Mouse (Mus musculus) embryonic fibroblast, embryonic 13.5 days (primary cell): ENCODE measurements around the gene Lta. TPM values are rescaled to one million over a fixed set of nuclear protein-coding genes. Genes with fewer than 3 reads are reported as not detected.

Experiments
- H3K27ac ChIP-seq: 2 replicates; pipeline ENCODE4 v1.5.1; 2012; ENCODE audit warnings: low read length, control low read depth, inconsistent platforms; ENCODE audit not compliant: insufficient read depth
- H3K4me1 ChIP-seq: 2 replicates; pipeline ENCODE4 v1.6.1; 2011; ENCODE audit warnings: low read length; ENCODE audit not compliant: control insufficient read depth, insufficient read depth
- H3K4me3 ChIP-seq: 2 replicates; pipeline ENCODE4 v1.5.1; 2011; ENCODE audit warnings: mild to moderate bottlenecking, control low read depth, low read length; ENCODE audit not compliant: insufficient read depth
- CTCF ChIP-seq: IDR thresholded peaks from 2 replicates; pipeline ENCODE4 v1.5.1; 2011; ENCODE audit warnings: mild to moderate bottlenecking, control low read depth, low read length, moderate library complexity, borderline replicate concordance; ENCODE audit not compliant: insufficient read depth
- POLR2A ChIP-seq: IDR thresholded peaks from 2 replicates; pipeline ENCODE4 v1.6.1; 2011; ENCODE audit warnings: low read depth, mild to moderate bottlenecking, control low read depth, low read length, moderate library complexity
- polyA plus RNA-seq: library from polyadenylated mRNA; stranded (reverse); fragments of >200 nt; gene quantifications from 2 replicates; pipeline ENCODE4 v1.2.4, GENCODE M21; 2011; ENCODE audit warnings: low read depth; ENCODE audit not compliant: missing spikeins, insufficient read length

Gene Lta
- polyA plus RNA-seq, 1 experiment, result not detected

DNA sequence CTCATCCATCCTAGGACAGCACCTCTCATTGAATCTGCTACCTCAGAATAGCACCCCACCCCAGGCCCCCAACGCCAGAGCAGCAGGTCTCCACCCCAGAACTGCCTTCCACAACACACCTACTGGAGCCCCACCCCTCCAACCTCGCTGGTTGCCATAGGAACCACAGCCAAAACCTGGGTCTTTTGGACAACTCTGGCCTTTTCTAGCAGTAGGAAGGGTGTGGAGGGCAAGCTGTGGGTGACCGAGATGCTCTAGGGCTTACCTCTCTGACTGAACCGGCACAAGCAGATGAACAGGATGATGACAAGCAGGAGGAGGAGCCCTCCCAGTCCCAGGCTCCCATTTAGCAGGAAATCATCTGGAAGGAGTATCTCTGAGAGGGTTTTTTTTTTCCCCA is 18.5 kb downstream of the Lta start:
- Histone ChIP-seq H3K4me3 (no peak overlapping the region), H3K27ac (no peak overlapping the region), H3K4me1 (no peaks in the 10 kb centered on the region)
- peak; percentile 27; the same call in 1 of the 2 replicates for TF ChIP-seq POLR2A
- TF ChIP-seq CTCF, result no peak

DNA sequence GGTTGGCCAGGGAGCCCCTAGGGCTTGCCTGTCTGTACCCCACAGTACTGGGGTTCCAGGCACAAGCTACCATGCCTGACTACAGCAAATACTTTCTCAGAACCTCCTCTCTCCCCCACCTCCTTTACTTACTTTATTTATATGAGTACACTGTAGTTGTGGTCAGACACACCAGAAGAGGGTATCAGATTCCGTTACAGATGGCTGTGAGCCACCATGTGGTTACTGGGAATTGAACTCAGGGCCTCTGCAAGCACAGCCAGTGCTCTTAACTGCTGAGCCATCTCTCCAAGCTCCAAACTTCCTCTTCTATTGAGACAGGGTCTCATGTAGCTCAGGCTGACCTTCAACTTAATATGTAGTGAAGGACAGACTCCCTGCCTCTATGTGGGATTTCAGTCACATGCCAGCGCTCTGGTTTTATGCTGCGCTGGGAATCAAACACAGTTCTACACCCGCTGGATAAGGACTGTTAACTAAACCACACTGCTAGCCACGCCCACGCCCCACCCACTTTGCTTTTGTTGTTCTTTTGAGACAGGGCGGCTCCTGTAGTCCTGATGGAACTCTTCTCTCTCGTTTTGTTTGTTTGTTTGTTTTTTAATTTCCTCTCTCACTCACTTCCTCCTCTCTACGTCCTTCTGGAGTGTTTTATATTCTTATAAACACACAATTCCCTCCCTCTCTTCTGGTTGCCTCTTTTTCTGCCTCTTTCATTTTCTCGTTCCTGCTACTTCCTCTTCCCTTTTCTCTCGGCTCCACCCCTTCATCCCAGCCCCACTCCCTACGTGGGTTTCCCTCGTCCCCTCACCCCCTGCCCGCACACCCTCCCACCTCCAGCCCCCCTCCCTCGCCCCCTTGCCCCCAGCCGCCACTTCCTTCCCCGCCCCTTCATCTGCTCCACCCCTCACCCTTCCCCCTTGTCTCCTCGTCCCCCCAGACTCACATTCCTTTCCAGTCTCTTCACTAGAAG is 19.2 kb downstream of the Lta start:
- peak overlapping the region; percentile 37 for H3K4me3 ChIP-seq
- TF ChIP-seq POLR2A (peak; percentile 30; the same call in 1 of the 2 replicates), CTCF (no peak)

GRCm38 (mm10) chr17:35180093-35180492 is 25.1 kb downstream of the Lta start:
- Histone ChIP-seq H3K4me3 (no peak overlapping the region), H3K4me1 (no peaks in the 10 kb centered on the region), H3K27ac (no peak overlapping the region)
- TF ChIP-seq CTCF (no peak), POLR2A (no peak)

More for the DNA sequence above, 19.2 kb downstream of the Lta start:
- no peak overlapping the region for H3K27ac ChIP-seq
- H3K4me1 ChIP-seq, result no peaks in the 10 kb centered on the region

DNA sequence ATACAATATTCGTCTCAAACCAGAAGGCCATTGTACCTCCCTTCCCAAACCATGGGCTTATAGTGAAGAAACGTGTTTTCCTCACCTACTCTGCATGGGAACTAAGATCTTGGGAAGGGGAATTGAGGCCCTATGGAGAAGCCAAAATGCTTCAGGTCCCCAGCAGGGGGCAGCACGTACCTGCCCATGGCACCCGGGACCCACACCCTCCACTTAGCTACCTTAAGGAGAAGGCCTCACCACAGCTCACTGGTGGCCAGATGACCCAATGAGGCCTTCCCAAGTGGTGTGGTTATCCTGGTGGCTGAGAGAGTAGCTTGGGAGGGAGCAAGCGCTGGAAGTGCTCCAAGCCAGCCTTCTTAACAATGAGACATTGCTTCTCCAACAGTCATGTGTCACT is 26.6 kb downstream of the Lta start:
- peaks cover 3% of the 10 kb centered on the region; the same call in 1 of the 2 replicates for H3K4me1 ChIP-seq
- H3K4me3 ChIP-seq, result no peak overlapping the region
- no peak overlapping the region for H3K27ac ChIP-seq
- TF ChIP-seq CTCF (peak; percentile 81), POLR2A (no peak)

GRCm38 (mm10) chr17:35175968-35176367 is 29.2 kb downstream of the Lta start, which contains the start of gene Aif1:
Aif1 (minus strand) TSS chr17:35176068.
- Histone ChIP-seq H3K4me3 (no peak within 1 kb of the TSS), H3K27ac (no peak within 1 kb of the TSS), H3K4me1 (peaks cover 3% of the 10 kb centered on the region; the same call in 1 of the 2 replicates)
- TF ChIP-seq CTCF (no peak), POLR2A (no peak)

GRCm38 (mm10) chr17:35175382-35175781 is 29.8 kb downstream of the Lta start:
- no peak for TF ChIP-seq POLR2A
- no peak for TF ChIP-seq CTCF
- peaks cover 3% of the 10 kb centered on the region; the same call in 1 of the 2 replicates for H3K4me1 ChIP-seq
- no peak overlapping the region for H3K4me3 ChIP-seq
- no peak overlapping the region for H3K27ac ChIP-seq

DNA sequence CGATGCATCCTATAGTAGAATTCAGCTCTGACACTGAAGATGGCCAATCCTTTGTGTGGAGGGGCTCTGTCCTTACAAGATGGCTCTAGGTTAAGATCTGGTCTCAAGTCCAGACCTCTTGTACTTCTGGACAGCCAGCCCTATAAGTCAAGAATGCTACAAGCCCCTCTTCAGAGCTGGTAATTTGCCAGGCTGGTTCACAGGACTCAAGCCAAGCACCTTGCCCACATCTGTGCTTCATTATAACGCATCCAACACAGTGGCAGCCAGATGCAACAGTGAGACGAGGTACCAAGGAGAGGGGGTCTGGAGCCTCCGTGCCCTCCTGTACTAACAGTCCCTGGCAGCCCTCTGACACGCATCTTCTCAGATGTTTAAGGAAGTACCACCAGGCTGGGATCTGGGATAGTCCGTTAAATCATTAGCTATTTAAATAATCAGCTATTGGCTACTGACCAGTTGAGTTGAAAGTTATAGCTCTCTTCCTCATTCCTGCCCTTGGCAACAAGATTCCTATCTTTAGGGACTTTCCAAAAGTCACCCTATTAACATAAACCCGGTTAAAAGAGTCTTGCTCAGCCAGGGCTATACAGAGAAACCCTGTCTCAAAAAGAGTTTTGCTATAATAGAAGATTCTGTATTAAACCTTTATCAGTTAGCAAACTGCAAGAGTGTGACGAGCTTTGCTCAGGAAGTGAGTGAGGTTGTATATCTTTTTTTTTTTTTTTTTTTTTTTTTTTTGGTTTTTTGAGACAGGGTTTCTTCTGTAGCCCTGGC is 30.8 kb downstream of the Lta start:
- H3K27ac ChIP-seq, result no peak overlapping the region
- H3K4me1 ChIP-seq, result peaks cover 3% of the 10 kb centered on the region; the same call in 1 of the 2 replicates
- H3K4me3 ChIP-seq, result no peak overlapping the region
- TF ChIP-seq POLR2A, result no peak
- no peak for TF ChIP-seq CTCF

DNA sequence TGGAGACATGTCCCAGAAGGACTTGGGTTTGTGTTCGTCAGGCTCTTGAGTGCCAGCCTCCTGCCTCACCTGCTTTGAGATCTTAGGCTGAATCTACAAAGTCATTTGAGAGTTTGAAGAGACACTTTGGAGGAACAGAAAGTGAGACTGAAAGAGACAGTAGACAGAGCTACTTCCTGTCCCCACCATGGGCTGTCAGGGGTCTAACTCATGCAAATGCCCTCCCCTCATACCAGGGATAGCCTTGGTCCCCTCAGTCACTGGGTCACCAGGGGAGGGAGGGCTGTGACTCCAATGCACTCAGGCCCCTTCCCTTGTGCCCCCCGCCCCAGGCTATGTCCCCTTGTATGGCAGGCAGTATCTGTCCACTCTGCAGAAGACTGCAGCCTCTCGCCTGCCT is 31.8 kb downstream of the Lta start:
- H3K4me1 ChIP-seq, result peaks cover 3% of the 10 kb centered on the region; the same call in 1 of the 2 replicates
- no peak overlapping the region for H3K4me3 ChIP-seq
- no peak overlapping the region for H3K27ac ChIP-seq
- TF ChIP-seq CTCF, result no peak
- TF ChIP-seq POLR2A, result no peak

DNA sequence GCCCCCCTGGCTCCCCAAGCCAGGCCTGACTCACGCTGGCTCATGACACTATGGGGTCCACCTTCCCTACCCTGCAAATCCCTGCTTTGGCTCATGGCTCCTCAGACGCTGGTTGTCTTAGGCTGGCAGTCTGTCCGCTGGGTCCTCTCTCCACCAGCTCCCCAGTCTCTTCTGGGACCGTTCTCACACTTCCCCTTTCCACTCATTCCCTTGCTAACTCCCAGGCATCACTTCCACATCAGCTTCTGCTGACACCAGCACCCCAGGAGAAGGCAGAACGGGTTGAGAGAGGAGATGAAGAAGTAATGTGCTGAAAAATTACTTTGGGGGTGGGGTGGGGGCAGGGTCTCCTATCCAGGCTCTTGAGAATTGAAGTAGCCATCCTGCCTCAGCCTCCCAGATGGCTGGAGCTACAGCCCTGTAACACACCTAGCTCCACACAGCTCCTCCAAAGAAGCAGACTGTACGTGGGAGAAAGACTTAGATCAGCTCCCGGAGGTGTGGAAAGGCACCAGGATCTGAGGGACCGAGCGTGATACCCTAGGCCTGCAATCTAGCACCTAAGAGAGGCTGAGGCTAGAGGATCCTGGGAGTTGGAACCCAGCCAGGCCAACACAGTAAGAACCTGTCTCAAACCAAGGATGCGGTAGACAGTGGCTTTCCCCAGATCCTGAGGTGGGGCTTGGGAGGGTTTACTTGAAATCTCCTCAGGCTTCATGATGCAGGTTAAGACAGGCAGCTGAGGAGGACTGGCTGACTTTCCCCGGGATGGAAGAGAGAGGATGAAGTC is 32.5 kb downstream of the Lta start:
- Histone ChIP-seq H3K27ac (no peak overlapping the region), H3K4me1 (peaks cover 3% of the 10 kb centered on the region; the same call in 1 of the 2 replicates), H3K4me3 (no peak overlapping the region)
- TF ChIP-seq POLR2A (no peak), CTCF (no peak)
